Mouse (Mus musculus) liver, postnatal 0 days (tissue): ENCODE data around the gene Fermt1.

Source experiments
- CTCF ChIP-seq: sonication (generic); IDR thresholded peaks from 2 replicates; pipeline ENCODE4 v1.5.1; 2016; ENCODE audit warnings: antibody characterized with exemption, low read depth
- EP300 ChIP-seq: IDR thresholded peaks from 2 replicates; pipeline ENCODE4 v1.6.1; 2016; ENCODE audit warnings: antibody characterized with exemption, low read depth, mild to moderate bottlenecking

- no peak for TF ChIP-seq CTCF
- TF ChIP-seq EP300: no peak
These were observed 22.2 kb downstream of the Fermt1 start for GRCm38 (mm10) chr2:132923290-132924085.
